Mouse (Mus musculus): ENCODE data around the gene Tubg1. TPM values are rescaled to one million over a fixed set of nuclear protein-coding genes. Genes with fewer than 3 reads are reported as not detected.

Gene Tubg1
- polyA plus RNA-seq, 1 experiment from 2014 or later: 24.7 TPM

- WGBS (ENCODE audit: missing documents): 6% methylated on average over 35 of the region's 35 CpGs
- H3K27ac ChIP-seq: peak within 1 kb of the TSS; percentile 42; the same call in 1 of the 2 replicates
- no peaks in the 10 kb centered on the region; the same call in 1 of the 2 replicates for H3K79me2 ChIP-seq (ENCODE audit: inconsistent target)
Measured at GRCm38 (mm10) chr11:101170354-101170810, 50.6 kb downstream of the Tubg1 start, which contains the start of gene Cntnap1. Gene Cntnap1, plus strand, starts transcription at chr11:101170523.

DNA sequence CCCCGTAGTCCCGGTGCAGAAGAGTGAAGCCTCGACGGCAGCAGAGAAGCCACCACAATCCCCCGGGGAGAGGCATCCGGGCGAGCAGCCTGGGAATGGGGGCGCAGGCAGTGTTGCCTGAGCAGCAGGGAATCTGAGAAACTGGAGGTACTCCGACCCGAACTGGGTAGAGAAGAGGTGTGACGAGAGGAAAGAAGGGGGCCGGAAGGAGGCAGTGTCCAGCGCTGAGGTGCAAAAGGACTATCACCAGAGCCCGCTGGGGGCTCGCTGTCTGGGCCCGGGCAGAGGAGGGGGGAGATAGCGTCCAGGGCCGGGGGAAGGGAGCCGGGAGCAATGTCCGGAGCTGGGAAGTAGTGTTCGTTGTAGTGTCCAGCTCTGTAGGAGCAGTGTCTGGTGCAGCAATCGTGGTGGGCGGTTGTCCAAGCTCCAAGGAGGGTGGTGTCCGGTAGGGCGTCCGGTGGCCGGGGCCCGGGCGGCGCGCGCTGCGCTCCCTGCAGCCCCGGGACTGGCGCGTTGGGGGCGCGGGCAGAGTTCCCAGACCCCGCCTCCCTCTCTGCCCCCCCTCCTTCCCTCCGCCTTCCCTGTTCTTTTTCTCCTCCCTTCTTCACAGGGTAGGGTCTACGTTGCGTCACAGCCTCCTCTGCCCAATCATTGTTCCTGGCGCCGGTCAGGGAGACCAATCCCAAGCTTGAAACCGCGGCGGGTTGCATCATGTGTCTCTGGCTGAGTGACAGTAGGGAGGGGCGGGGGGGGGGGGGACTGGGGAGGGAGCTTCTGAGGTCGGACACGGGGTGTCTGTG, 51.3 kb downstream of the Tubg1 start, which contains the start of gene Plekhh3:
TSS of gene Plekhh3 (minus strand) at position 541 of the 800 bp plus-strand sequence.
- peak within 1 kb of the TSS; percentile 80 for H3K27ac ChIP-seq
- H3K79me2 ChIP-seq (ENCODE audit: inconsistent target): no peaks in the 10 kb centered on the region; the same call in 1 of the 2 replicates
- 0 out of 2 replicates have a peak, but pooled peaks cover 7% of the 10 kb centered on the region for H3K36me3 ChIP-seq (ENCODE audit: inconsistent target)
- under 1% methylated on average over 45 of the region's 50 CpGs for WGBS (ENCODE audit: missing documents)
- peak within 1 kb of the TSS; percentile 74 for H3K4me3 ChIP-seq (ENCODE audit: inconsistent target)

More at GRCm38 (mm10) chr11:101170354-101170810, 50.6 kb downstream of the Tubg1 start, which contains the start of gene Cntnap1:
- peak within 1 kb of the TSS; percentile 74 for H3K4me3 ChIP-seq (ENCODE audit: inconsistent target)
- H3K36me3 ChIP-seq (ENCODE audit: inconsistent target): 0 out of 2 replicates have a peak, but pooled peaks cover 7% of the 10 kb centered on the region

- Histone ChIP-seq H3K4me3 (ENCODE audit: inconsistent target) (peak overlapping the region; percentile 57), H3K36me3 (ENCODE audit: inconsistent target) (0 out of 2 replicates have a peak, but pooled peaks cover 7% of the 10 kb centered on the region), H3K27ac (peak overlapping the region; percentile 80), H3K79me2 (ENCODE audit: inconsistent target) (no peaks in the 10 kb centered on the region; the same call in 1 of the 2 replicates)
- WGBS (ENCODE audit: missing documents): 2% methylated on average over 31 of the region's 31 CpGs
Measured at GRCm38 (mm10) chr11:101171721-101172433, 52.1 kb downstream of the Tubg1 start.

- peak overlapping the region; percentile 80 for H3K27ac ChIP-seq
- WGBS (ENCODE audit: missing documents): 7% methylated on average over 4 of the region's 5 CpGs
- no peaks in the 10 kb centered on the region; the same call in 1 of the 2 replicates for H3K79me2 ChIP-seq (ENCODE audit: inconsistent target)
- H3K36me3 ChIP-seq (ENCODE audit: inconsistent target): 0 out of 2 replicates have a peak, but pooled peaks cover 5% of the 10 kb centered on the region
- H3K4me3 ChIP-seq (ENCODE audit: inconsistent target): peak overlapping the region; percentile 57
Measured at GRCm38 (mm10) chr11:101172434-101172815, 52.7 kb downstream of the Tubg1 start.

DNA sequence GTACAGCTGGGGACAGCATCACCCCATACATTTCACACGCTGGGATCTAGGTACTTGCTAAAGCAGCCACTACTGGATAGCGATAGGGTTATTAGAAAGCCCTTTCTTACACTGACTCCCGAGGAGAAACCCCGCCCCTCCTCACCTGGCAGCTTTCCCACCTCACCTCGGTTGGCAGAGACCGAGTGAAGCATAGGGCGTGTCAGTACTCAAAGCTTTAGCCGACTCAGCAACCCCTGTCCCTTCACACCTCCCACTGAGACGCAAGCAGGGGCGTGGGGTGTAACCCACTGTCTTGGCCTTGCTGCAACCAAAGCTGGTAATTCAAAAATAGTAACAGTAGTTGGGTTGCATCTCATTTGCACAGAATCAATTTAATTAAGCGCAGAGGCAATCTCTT, 53.4 kb downstream of the Tubg1 start:
- WGBS (ENCODE audit: missing documents): 23% methylated on average over 11 of the region's 11 CpGs
- H3K36me3 ChIP-seq (ENCODE audit: inconsistent target): no peaks in the 10 kb centered on the region
- H3K27ac ChIP-seq: peak overlapping the region; percentile 19
- peak overlapping the region; percentile 6; the same call in 1 of the 2 replicates for H3K4me3 ChIP-seq (ENCODE audit: inconsistent target)
- no peaks in the 10 kb centered on the region; the same call in 1 of the 2 replicates for H3K79me2 ChIP-seq (ENCODE audit: inconsistent target)

- Histone ChIP-seq H3K79me2 (ENCODE audit: inconsistent target) (no peaks in the 10 kb centered on the region; the same call in 1 of the 2 replicates), H3K4me3 (ENCODE audit: inconsistent target) (peak overlapping the region; percentile 22), H3K36me3 (ENCODE audit: inconsistent target) (no peaks in the 10 kb centered on the region), H3K27ac (peak overlapping the region; percentile 37)
- WGBS (ENCODE audit: missing documents): 5% methylated on average over 61 of the region's 61 CpGs
Measured at GRCm38 (mm10) chr11:101173631-101174388, 54.1 kb downstream of the Tubg1 start.

DNA sequence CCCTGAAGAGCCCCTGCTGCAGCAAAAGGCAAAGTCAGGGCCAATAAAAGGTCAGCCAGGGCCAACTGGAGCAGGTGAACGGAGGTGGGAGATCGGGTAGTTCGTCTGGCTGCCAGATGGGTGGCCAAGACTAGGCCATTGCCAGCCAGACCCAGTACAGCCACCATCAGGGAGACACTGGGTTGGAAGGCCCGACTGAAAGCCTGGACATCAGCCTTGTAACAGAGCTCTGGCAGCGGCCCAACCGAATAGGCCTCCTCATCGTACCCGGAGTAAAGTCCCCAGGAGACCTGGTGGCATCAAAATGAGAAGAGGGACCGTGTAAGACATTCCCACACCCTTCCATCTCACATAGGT, 54.6 kb downstream of the Tubg1 start:
- 36% methylated on average over 8 of the region's 9 CpGs for WGBS (ENCODE audit: missing documents)
- Histone ChIP-seq H3K79me2 (ENCODE audit: inconsistent target) (no peaks in the 10 kb centered on the region; the same call in 1 of the 2 replicates), H3K36me3 (ENCODE audit: inconsistent target) (no peaks in the 10 kb centered on the region), H3K4me3 (ENCODE audit: inconsistent target) (peak overlapping the region; percentile 22), H3K27ac (peak overlapping the region; percentile 37)

DNA sequence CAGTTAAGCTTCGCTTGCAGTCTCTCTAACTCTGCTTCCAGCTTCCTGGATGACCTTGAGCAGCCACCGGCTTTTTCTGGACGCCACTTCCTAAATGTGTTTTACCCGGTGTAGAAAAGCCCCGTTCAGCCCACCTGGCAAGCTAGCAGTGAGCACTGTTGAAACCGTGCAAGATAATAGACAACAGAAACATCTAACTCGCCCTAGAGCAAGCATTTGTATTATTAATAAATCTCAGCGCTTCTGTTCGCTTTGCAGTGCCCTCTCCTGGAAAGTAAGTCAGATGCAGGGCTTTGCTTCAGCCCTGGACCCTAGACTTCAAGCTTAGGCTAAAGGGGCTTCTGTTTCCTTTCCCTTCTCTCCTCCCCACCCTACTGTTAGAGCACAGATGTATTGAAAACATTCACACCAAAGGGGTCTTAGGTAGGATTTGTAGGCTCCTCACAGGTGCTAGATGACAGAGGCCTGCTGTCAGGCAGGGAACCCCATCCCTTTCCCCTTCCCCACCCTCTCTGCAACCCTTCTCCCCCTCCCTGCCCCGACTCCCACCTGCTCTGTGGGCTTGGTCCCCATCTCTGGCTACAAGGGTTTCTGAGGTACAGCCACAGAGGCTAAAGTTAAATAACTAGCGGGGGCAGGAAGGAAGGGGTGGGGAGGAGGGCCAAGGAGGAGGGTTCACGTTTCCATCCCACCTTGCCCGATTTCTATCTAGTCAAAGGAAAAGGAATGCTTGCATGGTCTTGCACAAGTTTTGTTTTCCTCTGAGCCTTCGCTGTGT, 55.3 kb downstream of the Tubg1 start, which contains the start of gene Ccr10:
TSS of gene Ccr10 (minus strand) at position 593 of the 778 bp plus-strand sequence.
- no peaks in the 10 kb centered on the region for H3K36me3 ChIP-seq (ENCODE audit: inconsistent target)
- 25% methylated on average over 12 of the region's 14 CpGs for WGBS (ENCODE audit: missing documents)
- H3K27ac ChIP-seq: peak within 1 kb of the TSS; percentile 37
- no peaks in the 10 kb centered on the region; the same call in 1 of the 2 replicates for H3K79me2 ChIP-seq (ENCODE audit: inconsistent target)
- H3K4me3 ChIP-seq (ENCODE audit: inconsistent target): peak within 1 kb of the TSS; percentile 22

- WGBS (ENCODE audit: missing documents): 9% methylated on average over 6 of the region's 11 CpGs
- Histone ChIP-seq H3K27ac (no peak overlapping the region), H3K4me3 (ENCODE audit: inconsistent target) (no peak overlapping the region), H3K36me3 (ENCODE audit: inconsistent target) (no peaks in the 10 kb centered on the region), H3K79me2 (ENCODE audit: inconsistent target) (no peaks in the 10 kb centered on the region; the same call in 1 of the 2 replicates)
Measured at GRCm38 (mm10) chr11:101175636-101176116, 55.9 kb downstream of the Tubg1 start.

Other genes starting within 250 kb of the Tubg1 start
- 44.1 to 73.6 TPM (median 66.6 TPM) in 3 replicates for gene Stat3, start 180.4 kb upstream of the Tubg1 start, polyA plus RNA-seq (2018)
- gene Cavin1, start 149.1 kb upstream of the Tubg1 start, polyA plus RNA-seq (2018): 0.35 to 1.1 TPM (median 0.93 TPM) in 3 replicates
- gene Atp6v0a1, start 110.5 kb upstream of the Tubg1 start, polyA plus RNA-seq (2018): 190 to 331 TPM (median 319 TPM) in 3 replicates
- gene Naglu, start 49.9 kb upstream of the Tubg1 start, polyA plus RNA-seq (2018): 71.6 to 194 TPM (median 117 TPM) in 3 replicates
- 0.22 to 0.84 TPM (median 0.32 TPM) in 3 replicates for gene Hsd17b1, start 41.5 kb upstream of the Tubg1 start, polyA plus RNA-seq (2018)
- 18.6 to 23.1 TPM (median 19.3 TPM) in 3 replicates for gene Coasy, start 37.4 kb upstream of the Tubg1 start, polyA plus RNA-seq (2018)
- gene Mlx, start 32.7 kb upstream of the Tubg1 start, polyA plus RNA-seq (2018): 33.1 to 44.4 TPM (median 37.3 TPM) in 3 replicates
- gene Psmc3ip, start 24.5 kb upstream of the Tubg1 start, polyA plus RNA-seq (2018): 0.90 to 14.7 TPM (median 3.7 TPM) in 3 replicates
- 38.2 to 59.4 TPM (median 44.0 TPM) in 3 replicates for gene Retreg3, start within 50 bp of the Tubg1 start, polyA plus RNA-seq (2018)
- gene Tubg2, start 36.0 kb downstream of the Tubg1 start, polyA plus RNA-seq (2018): 0.13 TPM in 1 of 3 replicates, not detected in the others
- 0.17 to 0.34 TPM (median 0.27 TPM) in 3 replicates for gene Cntnap1, start 50.6 kb downstream of the Tubg1 start, polyA plus RNA-seq (2018)
- 0.67 to 3.1 TPM (median 2.7 TPM) in 3 replicates for gene Plekhh3, start 51.4 kb downstream of the Tubg1 start, polyA plus RNA-seq (2018)
- not detected in 3 replicates for gene Ccr10, start 55.5 kb downstream of the Tubg1 start, polyA plus RNA-seq (2018)
- 19.6 to 40.4 TPM (median 38.1 TPM) in 3 replicates for gene Ezh1, start 106.5 kb downstream of the Tubg1 start, polyA plus RNA-seq (2018)
- 0.36 TPM in 1 of 3 replicates, not detected in the others for gene Ramp2, start 126.1 kb downstream of the Tubg1 start, polyA plus RNA-seq (2018)
- gene Vps25, start 133.8 kb downstream of the Tubg1 start, polyA plus RNA-seq (2018): 90.9 to 128 TPM (median 115 TPM) in 3 replicates
- not detected in 3 replicates for gene Wnk4, start 140.6 kb downstream of the Tubg1 start, polyA plus RNA-seq (2018)
- gene Cntd1, start 159.1 kb downstream of the Tubg1 start, polyA plus RNA-seq (2018): 0.17 to 0.29 TPM in 2 of 3 replicates, not detected in the other
- 46.1 to 108 TPM (median 103 TPM) in 3 replicates for gene Coa3, start 159.2 kb downstream of the Tubg1 start, polyA plus RNA-seq (2018)
- gene Becn1, start 182.3 kb downstream of the Tubg1 start, polyA plus RNA-seq (2018): 89.3 to 112 TPM (median 98.9 TPM) in 3 replicates
- gene Psme3, start 196.3 kb downstream of the Tubg1 start, polyA plus RNA-seq (2018): 53.0 to 111 TPM (median 98.6 TPM) in 3 replicates
- gene Aoc2, start 205.1 kb downstream of the Tubg1 start, polyA plus RNA-seq (2018): 0.43 to 1.0 TPM (median 0.67 TPM) in 3 replicates
- gene Aoc3, start 210.7 kb downstream of the Tubg1 start, polyA plus RNA-seq (2018): not detected in 3 replicates
- gene G6pc, start 247.6 kb downstream of the Tubg1 start, polyA plus RNA-seq (2018): not detected in 3 replicates

Measured in macrophage (primary cell).